Mouse (Mus musculus) megakaryocyte progenitor cell, adult 5-6 weeks (primary cell): ENCODE data around the gene Sh2b2. TPM values are rescaled to one million over a fixed set of nuclear protein-coding genes. Genes with fewer than 3 reads are reported as not detected.
A peak's percentile ranks its signal among the peaks of the same experiment; 100 is the strongest.

Experiments used
- ATAC-seq: replicated peaks from 2 replicates; pipeline ENCODE4 v1.8.0; 2016; ENCODE audit warnings: mild to moderate bottlenecking, moderate TSS enrichment, inconsistent platforms; ENCODE audit not compliant: poor library complexity
- total RNA-seq, 2 experiments: library from RNA; stranded (forward) in 1 of 2; stranded (reverse) in 1 of 2; fragments of 157-497, 149-512 nt in 1 of 2; fragments of 200-1000 nt in 1 of 2; gene quantifications; 2 replicates each; pipeline versions ENCODE4 v1.2.3 to v1.2.4; 2015 to 2017

Gene Sh2b2
- 27.8 and 33.0 TPM in 2 replicates for total RNA-seq (2015)
- 12.1 TPM in 2 replicates for total RNA-seq (2017)

- ATAC-seq: peak; percentile 49
Measured at GRCm38 (mm10) chr5:136246452-136246838, at the start of gene Sh2b2. Sh2b2 (minus strand) TSS chr5:136246556.

DNA sequence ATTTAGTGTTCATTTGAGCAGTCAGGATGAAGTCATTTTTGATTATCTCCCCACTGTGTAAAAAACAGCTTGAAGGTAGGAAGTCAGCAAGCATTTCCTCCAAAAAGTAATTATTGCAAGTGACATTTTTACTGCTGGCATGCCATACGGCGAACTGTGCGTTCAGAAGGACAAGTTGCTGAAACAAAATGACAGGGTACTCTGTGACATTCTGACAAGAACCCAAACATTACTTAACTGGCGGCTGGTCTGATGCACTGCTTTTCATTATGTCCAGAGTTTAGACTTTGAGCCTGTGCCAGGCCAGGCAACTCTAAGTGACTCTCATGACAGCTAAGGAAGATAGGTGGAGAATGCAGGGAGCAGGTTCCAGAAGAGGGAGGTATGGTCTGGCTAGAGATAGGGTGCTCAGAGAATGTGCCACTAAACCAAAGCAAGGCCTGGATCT lies 46.6 kb upstream of the Sh2b2 start:
- ATAC-seq: no peak

- no peak for ATAC-seq
Measured at GRCm38 (mm10) chr5:136292361-136292760, 46.0 kb upstream of the Sh2b2 start.

- ATAC-seq: no peak
Measured at GRCm38 (mm10) chr5:136291562-136291961, 45.2 kb upstream of the Sh2b2 start.

DNA sequence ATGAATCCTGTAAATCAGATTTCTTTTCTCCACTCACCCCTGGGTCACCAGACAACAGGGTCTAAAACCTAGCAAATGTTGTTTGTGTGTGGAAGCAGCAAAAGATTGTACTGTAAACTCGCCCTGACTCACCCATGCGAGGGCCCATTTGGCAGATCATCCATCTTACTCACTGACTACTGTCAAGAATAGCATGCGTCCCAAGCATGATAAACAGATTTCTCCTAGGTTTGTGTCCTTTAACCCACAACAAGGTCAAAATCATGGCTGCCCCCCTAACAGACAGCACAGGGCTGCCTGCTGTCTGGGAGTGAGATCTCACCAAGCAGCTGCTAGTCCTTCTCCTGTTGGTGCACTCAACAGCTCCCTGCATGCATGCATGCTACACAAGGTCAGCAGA lies 43.4 kb upstream of the Sh2b2 start:
- ATAC-seq: no peak

DNA sequence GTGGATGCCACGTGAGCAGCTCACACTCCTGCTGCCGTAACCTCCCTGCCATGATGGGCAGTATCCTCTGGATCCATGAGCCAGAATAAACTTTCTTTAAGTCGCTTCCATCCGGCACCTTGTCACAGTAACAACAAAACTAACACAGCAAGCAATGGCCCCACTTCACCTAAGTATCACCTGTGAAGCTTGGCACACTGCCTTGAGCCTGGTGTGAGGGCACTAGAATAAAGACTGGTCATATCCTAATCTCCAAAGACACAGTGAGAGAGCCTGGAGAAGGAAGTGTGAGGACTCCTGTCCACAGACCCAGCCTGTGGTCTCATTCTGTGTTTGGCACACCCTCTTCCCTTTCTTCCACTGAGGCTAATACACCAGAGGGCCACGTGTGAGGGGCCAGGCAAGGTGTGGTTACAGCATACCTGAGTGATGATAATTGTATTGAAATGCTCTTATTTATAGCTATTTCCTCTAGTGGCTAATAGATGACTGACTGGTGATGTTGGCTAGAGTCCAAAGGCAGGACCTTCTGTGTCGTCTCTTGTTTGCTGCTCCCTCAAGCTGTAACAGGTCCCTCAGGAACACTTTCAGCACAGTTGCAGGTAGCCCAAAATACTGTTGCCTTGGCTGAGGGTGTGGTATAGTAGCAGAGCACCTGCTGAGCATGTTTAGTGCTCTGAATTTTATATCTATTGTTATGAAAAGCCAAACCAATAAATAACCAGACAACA lies 42.2 kb upstream of the Sh2b2 start:
- no peak for ATAC-seq

DNA sequence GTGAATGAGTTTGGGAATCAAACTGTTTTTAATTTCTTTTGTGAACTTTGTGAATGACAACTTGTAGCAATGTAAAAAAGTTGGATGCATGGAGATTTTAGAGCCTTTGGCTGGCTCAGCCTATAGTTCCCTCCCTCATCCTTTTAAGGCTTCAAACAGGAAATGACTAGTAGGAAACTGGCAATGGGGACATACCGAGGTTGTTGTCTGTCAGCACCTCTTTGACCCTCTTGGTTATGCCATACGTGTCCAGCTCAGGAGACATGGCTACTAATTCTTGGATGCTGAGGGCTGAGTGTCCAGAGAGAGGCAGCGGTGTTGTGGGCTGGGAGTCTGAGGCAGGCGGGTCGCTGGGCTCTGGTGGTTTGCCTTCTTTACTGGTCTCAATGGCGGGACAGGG lies 40.2 kb upstream of the Sh2b2 start:
- ATAC-seq: no peak

DNA sequence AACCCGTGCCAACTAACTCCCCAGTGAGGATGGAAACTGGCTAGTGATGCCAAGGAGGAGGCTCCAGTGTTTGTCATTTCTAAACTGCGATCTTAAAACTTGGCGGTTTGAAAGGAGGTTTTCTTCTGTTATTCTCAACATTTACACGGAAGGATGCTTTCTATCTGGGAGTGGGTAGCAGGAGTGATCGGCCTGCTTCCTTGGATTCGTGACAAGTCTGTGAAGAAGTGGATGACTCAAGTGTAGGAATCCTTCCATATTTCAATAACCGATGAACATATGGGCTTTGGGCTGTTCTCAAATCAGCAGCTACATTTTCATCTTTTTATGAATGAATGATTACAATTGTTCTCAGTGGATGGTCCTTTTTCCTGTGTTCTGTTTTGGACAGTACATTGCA lies 38.8 kb upstream of the Sh2b2 start:
- no peak for ATAC-seq

DNA sequence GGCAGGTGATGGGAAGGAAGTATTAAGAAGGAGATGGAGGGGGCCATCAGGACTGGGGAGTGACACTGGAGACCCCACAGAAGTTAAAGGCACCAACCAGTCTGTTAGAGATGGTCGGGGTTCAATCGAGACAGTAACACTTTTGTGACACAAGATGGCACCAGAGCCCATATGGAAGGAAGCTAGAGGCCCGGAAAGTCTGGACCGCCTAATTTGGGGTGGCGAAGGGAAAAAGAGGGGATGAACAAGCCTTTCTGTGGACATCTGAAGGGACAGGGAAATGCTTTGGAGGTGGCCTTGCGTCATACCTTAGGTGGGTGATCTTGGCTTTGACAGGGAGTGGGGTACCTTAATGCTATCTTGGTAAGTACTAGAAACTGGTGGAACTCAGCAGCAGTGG lies 35.0 kb upstream of the Sh2b2 start:
- ATAC-seq: peak; percentile 37; the same call in 1 of the 2 replicates

GRCm38 (mm10) chr5:136274739-136275138 lies 28.4 kb upstream of the Sh2b2 start:
- no peak for ATAC-seq

DNA sequence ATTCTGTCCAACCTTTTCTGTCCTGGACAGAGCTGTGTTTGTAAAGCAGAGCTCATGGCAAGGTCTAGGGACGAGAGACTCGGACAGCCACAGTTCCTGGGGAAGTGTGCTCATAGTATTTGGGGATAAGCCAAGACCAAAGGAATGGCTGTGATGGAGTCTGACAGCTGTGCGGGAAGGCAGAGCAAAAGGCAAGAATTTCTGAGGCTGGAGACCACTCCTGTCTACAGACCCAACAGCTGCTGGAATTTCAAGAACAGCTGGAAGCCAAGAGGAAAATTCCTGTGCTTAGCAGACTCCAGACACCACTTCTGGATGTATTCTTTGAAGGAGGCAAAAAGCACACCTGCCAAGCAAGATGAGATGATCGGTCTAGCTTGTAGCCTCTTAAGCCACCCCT lies 23.6 kb upstream of the Sh2b2 start:
- ATAC-seq: no peak

- ATAC-seq: no peak
Measured at GRCm38 (mm10) chr5:136266077-136266476, 19.7 kb upstream of the Sh2b2 start.

GRCm38 (mm10) chr5:136263342-136263741 lies 17.0 kb upstream of the Sh2b2 start:
- ATAC-seq: no peak

DNA sequence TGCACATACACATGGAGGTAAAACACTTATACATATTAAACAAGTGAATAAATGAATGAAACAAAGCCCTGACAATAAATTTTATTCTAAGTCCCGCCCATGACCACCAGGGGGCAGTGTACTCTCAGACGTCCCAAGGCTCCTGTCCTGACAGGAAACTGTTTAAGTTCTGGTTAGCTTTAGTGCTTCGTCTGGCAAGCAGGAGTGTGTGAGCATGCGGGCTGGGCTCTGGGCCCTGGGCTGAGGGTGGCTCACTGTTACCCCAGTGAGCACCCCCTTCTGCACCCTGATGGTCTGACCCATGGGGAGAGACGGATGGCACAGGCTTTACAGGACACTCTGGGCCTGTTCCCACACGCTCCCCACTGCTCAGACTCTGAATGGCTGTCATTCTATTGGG lies 12.6 kb upstream of the Sh2b2 start:
- ATAC-seq: peak; percentile 85

DNA sequence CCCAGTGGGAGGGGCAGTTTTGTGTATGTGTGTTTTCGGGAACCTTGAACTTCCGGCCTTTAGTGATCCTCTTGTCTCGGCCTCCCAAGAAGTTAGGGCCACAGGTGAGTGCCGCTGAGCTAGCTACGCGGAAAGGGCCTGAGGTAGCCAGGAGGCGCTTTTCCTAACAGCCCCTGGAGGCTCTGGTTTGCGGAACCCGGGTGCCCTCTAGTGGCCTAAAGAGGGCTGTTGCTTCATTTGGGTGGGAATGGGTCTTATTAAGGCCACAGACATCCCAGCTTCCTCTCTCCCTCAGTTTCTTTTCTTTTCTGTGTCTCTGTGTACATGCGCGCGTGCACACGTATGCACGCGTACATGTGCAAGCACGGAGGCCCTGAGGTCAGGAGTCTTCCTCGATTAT lies 6.5 kb upstream of the Sh2b2 start:
- peak; percentile 81 for ATAC-seq

DNA sequence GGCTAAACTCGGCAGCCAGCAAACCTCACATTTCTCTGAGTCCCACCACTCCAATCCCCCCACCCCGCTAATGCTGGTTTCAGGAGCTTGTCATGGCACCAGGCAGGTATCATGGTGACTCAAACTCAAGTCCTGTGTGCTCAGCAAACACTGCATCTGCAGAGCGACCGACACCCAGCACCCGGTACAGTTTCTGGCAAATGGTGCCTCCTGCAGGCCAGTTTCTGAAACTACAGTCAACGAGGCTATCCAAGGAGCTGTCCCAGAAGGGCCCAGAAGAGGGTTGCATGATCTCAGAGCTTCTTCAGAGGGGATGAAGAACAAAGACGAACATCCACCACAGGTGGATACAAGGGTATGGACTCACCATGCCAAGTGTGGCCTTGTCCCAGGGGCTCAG lies 4.6 kb upstream of the Sh2b2 start:
- ATAC-seq: peak; percentile 44; the same call in 1 of the 2 replicates

- no peak for ATAC-seq
Measured at GRCm38 (mm10) chr5:136248441-136248840, 2.1 kb upstream of the Sh2b2 start.

GRCm38 (mm10) chr5:136245541-136246451 lies 560 bp downstream of the Sh2b2 start:
- no peak for ATAC-seq

DNA sequence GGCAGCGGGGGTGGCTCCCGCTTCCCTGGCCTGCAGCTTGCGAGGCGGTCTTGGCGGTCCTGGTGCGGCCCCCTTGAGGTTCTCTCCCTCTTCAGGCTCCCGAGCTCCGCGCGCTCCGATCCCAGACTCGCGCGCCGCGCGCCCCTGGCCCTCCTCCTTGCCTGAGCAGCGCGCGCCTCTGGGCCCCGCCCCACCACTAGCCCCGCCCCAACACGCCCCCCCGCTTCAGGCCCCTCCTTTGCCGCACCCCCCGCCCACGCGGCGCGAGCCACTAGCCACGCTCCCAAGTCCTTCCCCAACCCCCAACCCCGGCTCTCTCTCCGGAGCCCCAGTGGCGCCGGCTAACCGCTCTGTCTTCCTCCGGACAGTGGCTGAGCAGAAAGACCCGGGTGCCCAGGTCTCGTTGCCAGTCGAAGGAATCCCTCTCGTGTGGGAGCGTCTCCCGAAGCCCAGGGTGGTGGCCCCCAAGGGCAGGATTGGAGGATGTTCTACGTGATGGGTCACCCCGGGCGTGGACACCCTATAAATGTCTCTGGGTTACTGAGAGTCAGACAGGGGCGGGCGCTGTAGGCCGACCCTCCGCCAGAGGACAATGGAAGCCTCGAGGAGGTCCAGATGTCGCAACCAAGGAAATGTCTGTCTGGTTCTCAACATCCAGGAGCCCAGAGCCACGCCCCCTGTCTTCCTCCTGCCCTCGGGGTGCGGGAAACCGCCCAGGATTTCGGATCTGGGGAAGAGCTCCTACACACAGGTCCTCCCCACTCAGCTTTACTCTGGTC lies 1.4 kb downstream of the Sh2b2 start:
- ATAC-seq: peak; percentile 56

DNA sequence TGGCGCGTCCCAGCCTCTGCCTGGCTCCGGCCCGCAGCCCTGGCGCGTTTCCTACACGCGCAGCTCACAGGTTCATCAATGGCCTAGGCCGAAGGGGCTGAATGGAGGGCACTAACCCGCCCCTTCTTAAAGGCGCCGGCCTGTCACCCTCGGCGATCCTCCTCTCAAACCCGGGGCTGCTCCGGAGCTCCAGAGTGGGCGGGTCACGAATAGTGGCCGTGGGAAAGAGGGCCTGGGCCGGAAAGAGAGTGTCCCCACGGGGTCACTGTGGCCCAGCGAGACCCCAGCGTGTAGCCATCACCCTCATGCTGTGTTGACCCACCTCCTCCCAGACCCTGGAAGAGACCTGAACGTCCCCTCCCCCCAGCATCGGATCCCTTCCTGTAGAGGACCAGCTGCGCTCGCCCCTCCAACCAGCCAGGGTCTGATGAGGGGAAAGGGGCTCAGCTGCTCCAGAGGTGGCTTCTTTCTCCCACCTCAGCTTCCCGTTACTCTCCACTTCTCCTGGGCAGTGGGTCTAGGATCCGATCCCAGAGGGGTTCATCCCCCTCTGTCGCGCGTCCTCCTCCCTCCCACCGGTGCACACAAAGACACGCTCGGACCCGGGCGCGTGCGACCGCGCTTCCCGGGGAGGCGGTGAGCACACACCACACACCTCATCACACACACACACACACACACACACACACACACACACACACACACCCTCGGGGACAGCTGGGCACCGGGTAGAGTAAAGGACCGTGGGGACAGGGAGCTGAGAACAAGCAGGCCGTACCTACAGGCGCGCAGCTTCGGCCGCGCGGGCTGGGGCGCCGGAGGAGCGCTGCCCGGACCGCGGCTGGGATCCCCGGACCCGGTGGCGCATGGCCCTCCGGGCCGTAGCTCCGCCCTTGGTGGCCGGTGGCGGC lies 2.2 kb downstream of the Sh2b2 start:
- ATAC-seq: no peak
